Mouse (Mus musculus): ENCODE results near the gene Vmp1.

DNA sequence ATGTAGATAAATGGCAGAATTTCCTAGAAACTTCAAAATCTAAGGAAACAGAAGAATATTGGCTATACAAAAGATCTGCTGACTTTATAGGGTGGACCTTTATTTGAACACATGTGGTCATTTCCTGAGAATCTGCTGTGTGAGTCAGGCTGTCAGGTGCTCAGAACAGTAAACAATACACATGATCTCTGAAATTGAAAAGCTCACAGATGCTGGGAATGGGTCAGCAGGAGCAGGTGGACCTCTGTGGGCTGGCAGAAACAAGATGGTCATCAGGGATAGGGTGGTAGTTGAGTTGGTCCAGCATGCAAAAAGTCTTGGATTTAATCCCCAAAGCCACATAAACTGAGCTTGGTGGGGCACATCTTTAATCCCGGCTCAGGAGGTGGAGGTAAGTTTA is 85.1 kb downstream of the Vmp1 start:
- TF ChIP-seq EP300 (optimal IDR thresholded peaks at IDR 0.05) (no peak), CTCF (IDR thresholded peaks at IDR 0.05; ENCODE audit: low read depth) (no peak)

All from stomach, postnatal 0 days (tissue).